Mouse (Mus musculus) embryo, embryonic 9.5 days (tissue): Measurements from ENCODE around the gene Dok1.

ENCODE experiments used
- DNase-seq: peaks from one replicate; pipeline ENCODE4 v3.0.0-alpha.2; 2017; ENCODE audit errors: extremely low spot score

Dok1 gene

GRCm38 (mm10) chr6:83033249-83034185 is at the start of gene Dok1, which contains the start of gene Loxl3:
TSS of gene Dok1 (minus strand) at chr6:83033471.
TSS of gene Loxl3 (plus strand) at chr6:83034173.
- peak; percentile 82 for DNase-seq

GRCm38 (mm10) chr6:83080210-83080609 is 46.9 kb upstream of the Dok1 start:
- DNase-seq = no peak

GRCm38 (mm10) chr6:83078324-83078858 is 45.1 kb upstream of the Dok1 start:
- DNase-seq = peak; percentile 99

- peak; percentile 59 for DNase-seq
Measured at GRCm38 (mm10) chr6:83077630-83078323, 44.5 kb upstream of the Dok1 start, which contains the start of gene Pcgf1. TSS of gene Pcgf1 (plus strand) at chr6:83077869.

GRCm38 (mm10) chr6:83074979-83075378 is 41.7 kb upstream of the Dok1 start:
- DNase-seq = no peak

GRCm38 (mm10) chr6:83071220-83071619 is 37.9 kb upstream of the Dok1 start:
- DNase-seq = no peak

- DNase-seq = peak; percentile 68
Measured at GRCm38 (mm10) chr6:83070311-83071219, 37.3 kb upstream of the Dok1 start.

GRCm38 (mm10) chr6:83070247-83070310 is 36.8 kb upstream of the Dok1 start, which contains the start of gene Tlx2:
TSS of gene Tlx2 (minus strand) at chr6:83070293.
- DNase-seq = no peak

GRCm38 (mm10) chr6:83069488-83070246 is 36.4 kb upstream of the Dok1 start:
- DNase-seq = peak; percentile 43

- no peak for DNase-seq
Measured at GRCm38 (mm10) chr6:83068706-83069487, 35.6 kb upstream of the Dok1 start.

GRCm38 (mm10) chr6:83068221-83068620 is 35.0 kb upstream of the Dok1 start:
- no peak for DNase-seq

GRCm38 (mm10) chr6:83066441-83066840 is 33.2 kb upstream of the Dok1 start:
- DNase-seq = no peak

- no peak for DNase-seq
Measured at GRCm38 (mm10) chr6:83065995-83066394, 32.7 kb upstream of the Dok1 start.

GRCm38 (mm10) chr6:83058725-83059124 is 25.5 kb upstream of the Dok1 start:
- DNase-seq = no peak

- DNase-seq = no peak
Measured at GRCm38 (mm10) chr6:83057790-83058189, 24.5 kb upstream of the Dok1 start, which contains the start of gene Dqx1. TSS of gene Dqx1 (plus strand) at chr6:83057844.

- no peak for DNase-seq
Measured at GRCm38 (mm10) chr6:83054871-83055431, 21.7 kb upstream of the Dok1 start, which contains the start of gene Htra2. TSS of gene Htra2 (minus strand) at chr6:83055273.

GRCm38 (mm10) chr6:83054074-83054851 is 21.0 kb upstream of the Dok1 start, which contains the start of gene Aup1:
TSS of gene Aup1 (plus strand) at chr6:83054521.
- peak; percentile 99 for DNase-seq

- peak; percentile 64 for DNase-seq
Measured at GRCm38 (mm10) chr6:83053136-83053960, 20.1 kb upstream of the Dok1 start.
